Mouse (Mus musculus) forebrain, embryonic 11.5 days (tissue): ENCODE data around the gene Gm17364. TPM values are rescaled to one million over a fixed set of nuclear protein-coding genes. Genes with fewer than 3 reads are reported as not detected.
"Not testable (repeated sequence)": the region's sequence is repeated elsewhere in the genome, so short reads cannot be mapped to it uniquely, and the experiment has no call there.

Experiments
- ATAC-seq: fragments of 200-750 bp; cut with Nextera tagmentation; replicated peaks from 2 replicates; pipeline ENCODE4 v1.8.0; 2017; ENCODE audit warnings: moderate TSS enrichment; ENCODE audit not compliant: low FRiP score
- DNase-seq: peaks from one replicate; pipeline ENCODE4 v3.0.0-alpha.2; 2017; ENCODE audit warnings: low spot score
- H3K27ac ChIP-seq: fragments of 300-500 bp; sonication (generic); 2 replicates; pipeline ENCODE4 v1.5.1; 2014; ENCODE audit warnings: low read depth, low read length
- H3K27me3 ChIP-seq: fragments of 300-500 bp; sonication (generic); 2 replicates; pipeline ENCODE4 v1.6.1; 2014; ENCODE audit warnings: mild to moderate bottlenecking, low read length, mixed read lengths; ENCODE audit not compliant: control insufficient read depth, insufficient read depth
- H3K36me3 ChIP-seq: fragments of 300-500 bp; sonication (generic); 2 replicates; pipeline ENCODE4 v1.6.1; 2014; ENCODE audit warnings: mild to moderate bottlenecking, low read length, moderate library complexity, mixed read lengths; ENCODE audit not compliant: control insufficient read depth, insufficient read depth
- H3K4me1 ChIP-seq: fragments of 300-500 bp; sonication (generic); replicated peaks from 2 replicates; pipeline ENCODE4 v1.6.1; 2014; ENCODE audit warnings: low read length, mixed read lengths; ENCODE audit not compliant: control insufficient read depth, insufficient read depth
- H3K4me2 ChIP-seq: fragments of 300-500 bp; sonication (generic); 2 replicates; pipeline ENCODE4 v1.6.1; 2014; ENCODE audit warnings: low read depth, mild to moderate bottlenecking, low read length, moderate library complexity, mixed read lengths; ENCODE audit not compliant: severe bottlenecking
- H3K4me3 ChIP-seq: fragments of 300-500 bp; sonication (generic); 2 replicates; pipeline ENCODE4 v1.5.1; 2014; ENCODE audit warnings: low read depth, low read length
- H3K9ac ChIP-seq: fragments of 300-500 bp; sonication (generic); 2 replicates; pipeline ENCODE4 v1.6.1; 2014; ENCODE audit warnings: low read length
- H3K9me3 ChIP-seq: fragments of 300-500 bp; sonication (generic); 2 replicates; pipeline ENCODE4 v1.6.1; 2016; ENCODE audit warnings: low read length, mixed read lengths; ENCODE audit not compliant: control insufficient read depth
- WGBS: fragments of 180-500 bp; shearing (Covaris S2); extraction: QIAGEN DNeasy Blood & Tissue Kit; methylation state at CpG from one replicate; pipeline ENCODE4 v1.1.7; 2014; 5-methylcytosine and 5-hydroxymethylcytosine counted together
- polyA plus RNA-seq: library from polyadenylated mRNA; unstranded; fragments of >200 nt; fragmentation: Nextera tagmentation; extraction: Ambion mirVana; gene quantifications from 2 replicates; pipeline ENCODE4 v1.2.1, GENCODE M21; 2014

The Gm17364 gene
- polyA plus RNA-seq, 1 experiment from 2014 or later: not detected

- Histone ChIP-seq H3K4me3 (no peak overlapping the region), H3K9me3 (no peaks in the 10 kb centered on the region), H3K4me1 (no peaks in the 10 kb centered on the region), H3K36me3 (no peaks in the 10 kb centered on the region), H3K9ac (no peak overlapping the region), H3K4me2 (no peak overlapping the region), H3K27ac (no peak overlapping the region), H3K27me3 (no peaks in the 10 kb centered on the region)
- WGBS: 83% methylated on average over 4 of the region's 4 CpGs
- DNase-seq (no peak), ATAC-seq (no peak)
These were observed 15.9 kb downstream of the Gm17364 start for GRCm38 (mm10) chr13:41257851-41258250.

- no peaks in the 10 kb centered on the region for H3K27me3 ChIP-seq
- H3K36me3 ChIP-seq: no peaks in the 10 kb centered on the region
- no peaks in the 10 kb centered on the region for H3K4me1 ChIP-seq
- H3K9ac ChIP-seq: no peak overlapping the region
- DNase-seq (no peak), ATAC-seq (no peak)
- no peak overlapping the region for H3K27ac ChIP-seq
- 95% methylated on average over 3 of the region's 3 CpGs for WGBS
- H3K4me2 ChIP-seq: no peak overlapping the region
- H3K9me3 ChIP-seq: no peaks in the 10 kb centered on the region
- H3K4me3 ChIP-seq: no peak overlapping the region
These were observed 16.8 kb downstream of the Gm17364 start for GRCm38 (mm10) chr13:41256962-41257361.

GRCm38 (mm10) chr13:41256126-41256525, 17.7 kb downstream of the Gm17364 start:
- Histone ChIP-seq H3K36me3 (no peaks in the 10 kb centered on the region), H3K4me2 (no peak overlapping the region), H3K4me1 (no peaks in the 10 kb centered on the region), H3K27me3 (no peaks in the 10 kb centered on the region), H3K4me3 (no peak overlapping the region), H3K9ac (no peak overlapping the region), H3K27ac (no peak overlapping the region), H3K9me3 (no peaks in the 10 kb centered on the region)
- 73% methylated on average over 5 of the region's 5 CpGs for WGBS
- ATAC-seq (no peak), DNase-seq (no peak)

- no peaks in the 10 kb centered on the region for H3K27me3 ChIP-seq
- no peaks in the 10 kb centered on the region for H3K36me3 ChIP-seq
- ATAC-seq (no peak), DNase-seq (no peak)
- H3K4me3 ChIP-seq: no peak overlapping the region
- no peak overlapping the region for H3K9ac ChIP-seq
- WGBS: 92% methylated on average over 7 of the region's 7 CpGs
- H3K9me3 ChIP-seq: no peaks in the 10 kb centered on the region
- H3K27ac ChIP-seq: no peak overlapping the region
- no peak overlapping the region for H3K4me2 ChIP-seq
- no peaks in the 10 kb centered on the region for H3K4me1 ChIP-seq
These were observed 21.0 kb downstream of the Gm17364 start for GRCm38 (mm10) chr13:41252736-41253135.

GRCm38 (mm10) chr13:41252141-41252540, 21.6 kb downstream of the Gm17364 start:
- Histone ChIP-seq H3K4me1 (no peaks in the 10 kb centered on the region), H3K4me3 (no peak overlapping the region), H3K27ac (no peak overlapping the region), H3K9ac (no peak overlapping the region), H3K27me3 (no peaks in the 10 kb centered on the region), H3K9me3 (no peaks in the 10 kb centered on the region), H3K36me3 (no peaks in the 10 kb centered on the region), H3K4me2 (no peak overlapping the region)
- ATAC-seq (no peak), DNase-seq (no peak)
- 76% methylated on average over 6 of the region's 6 CpGs for WGBS

- Histone ChIP-seq H3K36me3 (no peaks in the 10 kb centered on the region), H3K4me2 (no peak overlapping the region), H3K27ac (no peak overlapping the region), H3K9me3 (no peaks in the 10 kb centered on the region), H3K9ac (no peak overlapping the region), H3K4me3 (no peak overlapping the region), H3K27me3 (no peaks in the 10 kb centered on the region), H3K4me1 (no peaks in the 10 kb centered on the region)
- no peak for ATAC-seq
- no peak for DNase-seq
- 88% methylated on average over 5 of the region's 5 CpGs for WGBS
These were observed 22.1 kb downstream of the Gm17364 start for GRCm38 (mm10) chr13:41251667-41252066.

- DNase-seq, H3K27me3 ChIP-seq, H3K9me3 ChIP-seq, H3K9ac ChIP-seq, H3K4me3 ChIP-seq, H3K27ac ChIP-seq, H3K4me2 ChIP-seq, H3K36me3 ChIP-seq, H3K4me1 ChIP-seq, ATAC-seq: not testable (repeated sequence)
- 94% methylated on average over 5 of the region's 5 CpGs for WGBS
These were observed 22.5 kb downstream of the Gm17364 start for GRCm38 (mm10) chr13:41251232-41251631.

GRCm38 (mm10) chr13:41250318-41250981, 23.3 kb downstream of the Gm17364 start:
- Histone ChIP-seq H3K27me3 (no peaks in the 10 kb centered on the region), H3K36me3 (no peaks in the 10 kb centered on the region), H3K27ac (peak overlapping the region; percentile 62; the same call in 1 of the 2 replicates), H3K4me1 (no peaks in the 10 kb centered on the region), H3K4me2 (peak overlapping the region; percentile 86), H3K4me3 (peak overlapping the region; percentile 70), H3K9ac (peak overlapping the region; percentile 77), H3K9me3 (no peaks in the 10 kb centered on the region)
- 2% methylated on average over 27 of the region's 27 CpGs for WGBS
- ATAC-seq (no peak), DNase-seq (no peak)
